Mouse (Mus musculus) forebrain, embryonic 13.5 days (tissue): ENCODE results near the gene Nelfcd. TPM values are rescaled to one million over a fixed set of nuclear protein-coding genes. Genes with fewer than 3 reads are reported as not detected.

Experiments
- ATAC-seq: fragments of 200-750 bp; cut with Nextera tagmentation; 2 replicates; pipeline ENCODE4 v1.8.0; 2017
- H3K27ac ChIP-seq: fragments of 300-500 bp; sonication (generic); 2 replicates; pipeline ENCODE4 v1.5.1; 2015; ENCODE audit warnings: inconsistent platforms, mild to moderate bottlenecking, moderate library complexity
- H3K27me3 ChIP-seq: fragments of 300-500 bp; sonication (generic); 2 replicates; pipeline ENCODE4 v1.6.1; 2015; ENCODE audit warnings: mild to moderate bottlenecking, inconsistent platforms
- H3K36me3 ChIP-seq: fragments of 300-500 bp; sonication (generic); 2 replicates; pipeline ENCODE4 v1.6.1; 2015; ENCODE audit warnings: mild to moderate bottlenecking, inconsistent platforms; ENCODE audit not compliant: poor library complexity, severe bottlenecking
- H3K4me1 ChIP-seq: fragments of 300-500 bp; sonication (generic); 2 replicates; pipeline ENCODE4 v1.6.1; 2015; ENCODE audit warnings: inconsistent platforms
- H3K4me2 ChIP-seq: fragments of 300-500 bp; sonication (generic); 2 replicates; pipeline ENCODE4 v1.6.1; 2015; ENCODE audit warnings: inconsistent platforms, mild to moderate bottlenecking, moderate library complexity
- H3K4me3 ChIP-seq: fragments of 300-500 bp; sonication (generic); 2 replicates; pipeline ENCODE4 v1.5.1; 2015; ENCODE audit warnings: mild to moderate bottlenecking, inconsistent platforms
- H3K9ac ChIP-seq: fragments of 300-500 bp; sonication (generic); 2 replicates; pipeline ENCODE4 v1.6.1; 2015; ENCODE audit warnings: mild to moderate bottlenecking, inconsistent platforms
- H3K9me3 ChIP-seq: fragments of 300-500 bp; sonication (generic); replicated peaks from 2 replicates; pipeline ENCODE4 v1.6.1; 2016; ENCODE audit warnings: inconsistent platforms
- WGBS: fragments of 180-500 bp; shearing (Covaris S2); methylation state at CpG from one replicate; pipeline ENCODE4 v1.1.7; 2015; 5-methylcytosine and 5-hydroxymethylcytosine counted together
- polyA plus RNA-seq: library from polyadenylated mRNA; unstranded; fragments of >200 nt; fragmentation: Nextera tagmentation; extraction: Ambion mirVana; gene quantifications from 2 replicates; pipeline ENCODE4 v1.2.1, GENCODE M21; 2015

Gene Nelfcd
- polyA plus RNA-seq, result 131 and 147 TPM in 2 replicates

DNA sequence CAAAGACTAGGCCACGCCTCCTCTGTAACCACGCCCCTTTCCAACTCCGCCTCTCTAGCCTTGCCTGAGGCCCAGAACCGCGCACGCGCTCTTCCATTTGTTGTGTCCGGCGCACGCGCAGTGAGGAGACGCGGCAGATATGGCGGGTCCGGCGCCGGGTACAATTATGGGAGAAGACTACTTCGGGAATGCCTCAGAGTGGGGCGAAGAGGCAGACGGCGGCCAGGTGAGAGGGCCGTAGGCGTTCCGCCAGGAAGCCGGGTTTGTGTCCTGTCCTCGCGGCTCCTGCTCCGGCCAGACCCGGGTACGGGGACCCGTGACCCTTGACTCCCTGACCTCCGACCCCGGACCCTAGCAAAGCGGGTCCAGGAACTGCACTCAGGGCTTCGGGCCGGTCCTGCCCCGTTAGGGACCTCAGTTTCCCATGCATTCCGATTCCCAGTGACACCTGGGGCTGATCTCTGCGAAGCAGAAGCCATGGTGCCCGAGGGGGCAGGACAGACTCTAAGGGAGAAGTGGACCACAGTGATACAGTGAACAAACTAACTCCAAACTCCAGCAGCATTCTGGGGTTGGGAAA lies at the start of gene Nelfcd:
Nelfcd (plus strand) TSS at position 74 of the 580 bp plus-strand sequence.
- peak within 1 kb of the TSS; percentile 87 for H3K4me3 ChIP-seq
- under 1% methylated on average over 40 of the region's 40 CpGs for WGBS
- no peaks in the 10 kb centered on the region for H3K9me3 ChIP-seq
- H3K4me2 ChIP-seq, result peak within 1 kb of the TSS; percentile 86
- peak within 1 kb of the TSS; percentile 85 for H3K9ac ChIP-seq
- H3K27me3 ChIP-seq, result no peaks in the 10 kb centered on the region
- peak; percentile 95 for ATAC-seq
- H3K4me1 ChIP-seq, result peaks cover 13% of the 10 kb centered on the region
- H3K27ac ChIP-seq, result no peak within 1 kb of the TSS
- peaks cover 14% of the 10 kb centered on the region for H3K36me3 ChIP-seq

DNA sequence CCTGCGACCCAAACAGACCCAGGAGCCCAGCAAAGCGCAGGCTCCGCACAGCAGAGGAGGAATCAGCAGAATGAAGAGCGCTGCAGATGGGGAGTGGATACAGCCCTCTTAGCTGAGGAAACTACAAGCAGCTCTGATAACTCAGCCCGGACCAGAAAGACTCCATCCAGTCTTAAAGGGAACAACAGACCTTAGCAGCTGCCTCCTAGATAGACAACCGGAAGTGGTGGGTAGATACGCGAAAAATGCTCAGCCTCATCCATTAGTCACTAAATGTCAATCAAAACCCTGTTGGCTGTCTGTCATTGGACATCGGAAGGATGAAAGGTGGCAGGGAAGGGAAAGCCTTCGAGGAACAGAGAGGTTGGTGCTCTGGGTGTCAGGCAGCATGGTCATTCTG lies 49.0 kb upstream of the Nelfcd start:
- no peaks in the 10 kb centered on the region for H3K4me1 ChIP-seq
- H3K27ac ChIP-seq, result no peak overlapping the region
- no peaks in the 10 kb centered on the region for H3K9me3 ChIP-seq
- no peak for ATAC-seq
- H3K4me3 ChIP-seq, result no peak overlapping the region
- no peak overlapping the region for H3K9ac ChIP-seq
- H3K27me3 ChIP-seq, result no peaks in the 10 kb centered on the region
- 87% methylated on average over 10 of the region's 10 CpGs for WGBS
- no peaks in the 10 kb centered on the region for H3K36me3 ChIP-seq
- no peak overlapping the region for H3K4me2 ChIP-seq

GRCm38 (mm10) chr2:174381021-174381420 lies 34.6 kb upstream of the Nelfcd start:
- Histone ChIP-seq H3K4me3 (no peak overlapping the region), H3K4me1 (no peaks in the 10 kb centered on the region), H3K27ac (no peak overlapping the region), H3K36me3 (no peaks in the 10 kb centered on the region), H3K27me3 (no peaks in the 10 kb centered on the region), H3K4me2 (no peak overlapping the region), H3K9ac (no peak overlapping the region), H3K9me3 (no peaks in the 10 kb centered on the region)
- 90% methylated on average over 9 of the region's 9 CpGs for WGBS
- ATAC-seq, result no peak

DNA sequence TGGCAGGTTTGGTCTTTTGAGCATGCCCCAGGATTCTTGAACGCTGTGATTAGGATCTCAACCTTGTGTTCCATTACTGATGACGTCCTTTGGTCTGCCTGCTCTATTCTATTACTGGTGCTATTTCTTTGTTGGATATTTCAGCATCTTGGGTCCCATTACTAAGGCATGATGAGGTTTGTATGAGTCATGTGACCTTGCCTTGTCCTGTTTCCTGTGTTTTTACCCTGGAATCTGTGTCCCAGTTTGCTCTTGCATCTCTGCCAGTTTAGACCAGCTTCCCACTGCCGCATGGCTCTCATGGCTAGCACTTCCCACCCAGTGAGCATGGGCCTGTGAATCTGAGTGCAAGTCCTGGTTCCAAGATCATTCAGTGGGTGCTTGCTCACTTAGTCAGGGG lies 23.7 kb upstream of the Nelfcd start:
- ATAC-seq, result no peak
- H3K27me3 ChIP-seq, result no peaks in the 10 kb centered on the region
- H3K36me3 ChIP-seq, result no peaks in the 10 kb centered on the region
- no peak overlapping the region for H3K4me2 ChIP-seq
- H3K27ac ChIP-seq, result no peak overlapping the region
- WGBS, result 88% methylated on average over 3 of the region's 3 CpGs
- H3K9me3 ChIP-seq, result no peaks in the 10 kb centered on the region
- no peak overlapping the region for H3K4me3 ChIP-seq
- H3K9ac ChIP-seq, result no peak overlapping the region
- H3K4me1 ChIP-seq, result no peaks in the 10 kb centered on the region

DNA sequence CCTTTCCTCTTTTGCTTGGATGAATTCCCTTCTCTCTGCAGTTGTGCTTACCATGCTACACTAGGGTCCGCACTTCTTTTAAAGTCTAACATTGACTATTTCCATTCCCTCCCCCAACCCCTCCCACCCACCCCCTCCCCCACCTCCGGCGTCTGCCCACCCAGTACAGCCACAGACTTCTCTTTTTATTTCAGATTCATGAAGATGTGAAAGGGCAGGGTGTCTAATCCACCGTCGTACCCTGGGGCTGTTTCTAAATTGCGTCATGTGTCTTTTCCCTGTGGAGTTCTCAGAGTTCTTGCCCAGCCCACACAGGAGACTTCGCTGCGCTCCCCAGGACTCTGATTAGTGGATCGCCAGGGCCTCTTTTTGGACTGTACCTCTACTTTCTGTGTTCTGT lies 23.1 kb upstream of the Nelfcd start:
- WGBS, result 59% methylated on average over 9 of the region's 9 CpGs
- no peaks in the 10 kb centered on the region for H3K36me3 ChIP-seq
- H3K27ac ChIP-seq, result no peak overlapping the region
- no peak for ATAC-seq
- no peak overlapping the region for H3K4me3 ChIP-seq
- H3K4me1 ChIP-seq, result no peaks in the 10 kb centered on the region
- H3K27me3 ChIP-seq, result no peaks in the 10 kb centered on the region
- H3K4me2 ChIP-seq, result no peak overlapping the region
- no peak overlapping the region for H3K9ac ChIP-seq
- no peaks in the 10 kb centered on the region for H3K9me3 ChIP-seq

- no peak overlapping the region for H3K9ac ChIP-seq
- H3K36me3 ChIP-seq, result no peaks in the 10 kb centered on the region
- no peak overlapping the region for H3K4me3 ChIP-seq
- no peaks in the 10 kb centered on the region for H3K27me3 ChIP-seq
- H3K27ac ChIP-seq, result no peak overlapping the region
- no peaks in the 10 kb centered on the region for H3K4me1 ChIP-seq
- H3K9me3 ChIP-seq, result no peaks in the 10 kb centered on the region
- whole genome bisulfite sequencing, result 88% methylated on average over 5 of the region's 5 CpGs
- ATAC-seq, result no peak
- no peak overlapping the region for H3K4me2 ChIP-seq
These were observed 22.2 kb upstream of the Nelfcd start for GRCm38 (mm10) chr2:174393383-174393782.

GRCm38 (mm10) chr2:174396643-174397042 lies 19.0 kb upstream of the Nelfcd start:
- H3K27me3 ChIP-seq, result no peaks in the 10 kb centered on the region
- H3K36me3 ChIP-seq, result no peaks in the 10 kb centered on the region
- H3K4me2 ChIP-seq, result no peak overlapping the region
- WGBS, result 85% methylated on average over 10 of the region's 10 CpGs
- H3K9me3 ChIP-seq, result no peaks in the 10 kb centered on the region
- H3K9ac ChIP-seq, result no peak overlapping the region
- no peak overlapping the region for H3K4me3 ChIP-seq
- no peak overlapping the region for H3K27ac ChIP-seq
- no peaks in the 10 kb centered on the region for H3K4me1 ChIP-seq
- no peak for ATAC-seq

DNA sequence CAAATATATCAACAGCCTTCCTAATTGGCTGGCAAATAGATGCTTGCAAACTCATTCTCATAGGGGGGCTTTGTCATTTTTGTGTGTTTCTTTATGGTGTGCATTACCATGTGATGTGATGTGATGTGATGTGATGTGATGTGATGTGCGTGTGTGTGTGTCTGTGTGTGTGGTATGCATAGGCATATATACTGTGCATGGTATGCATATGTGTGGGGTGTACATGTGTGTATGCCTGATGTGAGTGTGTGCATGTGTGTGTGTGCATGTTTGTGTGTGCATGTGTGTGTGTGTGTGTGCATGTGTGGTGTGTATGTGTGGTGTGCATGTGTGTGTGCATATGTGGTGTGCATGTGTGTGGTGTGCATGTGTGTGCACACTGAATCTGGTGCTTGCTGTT lies 18.5 kb upstream of the Nelfcd start:
- 90% methylated on average over 1 of the region's 1 CpGs for WGBS
- Histone ChIP-seq H3K9me3 (no peaks in the 10 kb centered on the region), H3K36me3 (no peaks in the 10 kb centered on the region), H3K4me1 (no peaks in the 10 kb centered on the region), H3K4me3 (no peak overlapping the region), H3K4me2 (no peak overlapping the region), H3K9ac (no peak overlapping the region), H3K27ac (no peak overlapping the region), H3K27me3 (no peaks in the 10 kb centered on the region)
- no peak for ATAC-seq

- Histone ChIP-seq H3K27ac (no peak overlapping the region), H3K4me2 (no peak overlapping the region), H3K36me3 (no peaks in the 10 kb centered on the region), H3K4me1 (no peaks in the 10 kb centered on the region), H3K27me3 (no peaks in the 10 kb centered on the region), H3K4me3 (no peak overlapping the region), H3K9ac (no peak overlapping the region), H3K9me3 (no peaks in the 10 kb centered on the region)
- no peak for ATAC-seq
- 93% methylated on average over 6 of the region's 6 CpGs for WGBS
These were observed 17.7 kb upstream of the Nelfcd start for GRCm38 (mm10) chr2:174397881-174398280.

GRCm38 (mm10) chr2:174400396-174400795 lies 15.2 kb upstream of the Nelfcd start:
- H3K27ac ChIP-seq, result no peak overlapping the region
- ATAC-seq, result no peak
- no peak overlapping the region for H3K4me2 ChIP-seq
- H3K36me3 ChIP-seq, result no peaks in the 10 kb centered on the region
- H3K27me3 ChIP-seq, result no peaks in the 10 kb centered on the region
- H3K9me3 ChIP-seq, result no peaks in the 10 kb centered on the region
- H3K4me3 ChIP-seq, result no peak overlapping the region
- no peak overlapping the region for H3K9ac ChIP-seq
- 77% methylated on average over 4 of the region's 4 CpGs for WGBS
- H3K4me1 ChIP-seq, result no peaks in the 10 kb centered on the region

DNA sequence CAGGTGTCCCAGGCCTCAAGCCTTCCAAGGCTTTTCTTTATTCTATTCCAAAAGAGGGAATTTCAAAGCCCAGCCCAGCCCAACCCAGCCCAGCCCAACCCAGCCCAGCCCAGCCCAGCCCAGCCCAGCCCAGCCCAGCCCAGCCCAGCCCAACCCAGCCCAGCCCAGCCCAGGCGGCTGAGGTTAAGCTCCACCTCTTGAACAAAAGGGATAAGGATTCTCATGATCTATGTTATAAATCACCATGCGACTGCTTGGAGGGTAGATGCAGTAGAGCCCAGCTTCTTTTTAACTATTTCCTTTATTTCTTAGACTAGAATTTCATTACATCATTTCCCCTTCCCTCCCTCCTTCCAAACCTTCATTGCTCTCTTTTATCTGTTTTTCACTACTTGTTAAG lies 5.4 kb upstream of the Nelfcd start:
- Histone ChIP-seq H3K27me3 (no peaks in the 10 kb centered on the region), H3K9me3 (no peaks in the 10 kb centered on the region), H3K4me3 (no peak overlapping the region), H3K9ac (no peak overlapping the region), H3K4me2 (no peak overlapping the region), H3K4me1 (no peaks in the 10 kb centered on the region), H3K27ac (no peak overlapping the region), H3K36me3 (no peaks in the 10 kb centered on the region)
- ATAC-seq, result no peak
- 56% methylated on average over 2 of the region's 2 CpGs for WGBS

- ATAC-seq, result no peak
- WGBS, result 87% methylated on average over 7 of the region's 7 CpGs
- H3K27ac ChIP-seq, result no peak overlapping the region
These were observed 2.5 kb upstream of the Nelfcd start for GRCm38 (mm10) chr2:174413127-174413526.

DNA sequence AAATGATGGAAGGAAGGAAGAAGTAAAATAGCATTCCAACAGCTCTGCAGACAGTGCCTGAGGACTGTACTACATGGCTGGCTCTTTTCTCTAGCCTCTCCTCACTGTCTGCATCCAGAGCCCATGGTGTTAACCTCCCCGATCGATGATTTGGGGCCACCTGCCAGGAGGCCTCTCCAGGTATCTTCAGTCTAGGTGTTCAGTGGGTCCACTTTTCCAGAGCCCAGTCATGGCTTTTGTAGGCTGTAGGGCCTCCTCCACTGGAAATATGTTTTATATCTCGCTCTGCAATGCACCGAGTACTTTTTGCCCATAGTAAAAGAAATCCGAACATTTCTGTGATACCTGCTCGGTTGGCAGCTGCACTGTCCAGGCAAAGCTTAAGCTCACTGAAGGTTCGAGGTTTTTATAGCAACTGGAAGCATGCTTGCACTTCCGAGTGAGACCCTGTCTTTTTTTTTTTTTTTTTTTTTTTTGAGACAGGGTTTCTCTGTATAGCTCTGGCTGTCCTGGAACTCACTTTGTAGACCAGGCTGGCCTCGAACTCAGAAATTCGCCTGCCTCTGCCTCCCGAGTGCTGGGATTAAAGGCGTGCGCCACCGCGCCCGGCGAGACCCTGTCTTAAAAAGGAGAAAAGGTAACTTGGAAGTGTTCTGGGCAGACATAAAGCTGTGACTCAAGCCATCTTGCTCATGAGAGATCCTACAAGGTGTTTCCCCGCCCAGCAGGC lies 438 bp upstream of the Nelfcd start:
- 48% methylated on average over 18 of the region's 18 CpGs for WGBS
- Histone ChIP-seq H3K9me3 (no peaks in the 10 kb centered on the region), H3K4me3 (peak overlapping the region; percentile 87), H3K27ac (no peak overlapping the region), H3K4me2 (peak overlapping the region; percentile 86), H3K9ac (no peak overlapping the region), H3K36me3 (peaks cover 9% of the 10 kb centered on the region), H3K4me1 (peaks cover 13% of the 10 kb centered on the region), H3K27me3 (no peaks in the 10 kb centered on the region)
- no peak for ATAC-seq

More at GRCm38 (mm10) chr2:174413127-174413526, 2.5 kb upstream of the Nelfcd start:
- no peaks in the 10 kb centered on the region for H3K36me3 ChIP-seq
- H3K4me1 ChIP-seq, result peaks cover 13% of the 10 kb centered on the region
- no peaks in the 10 kb centered on the region for H3K27me3 ChIP-seq
- H3K9me3 ChIP-seq, result no peaks in the 10 kb centered on the region
- no peak overlapping the region for H3K4me3 ChIP-seq
- H3K4me2 ChIP-seq, result no peak overlapping the region
- H3K9ac ChIP-seq, result no peak overlapping the region
